Mouse (Mus musculus): ENCODE data around the gene Olfr945. TPM values are rescaled to one million over a fixed set of nuclear protein-coding genes. Genes with fewer than 3 reads are reported as not detected.

Gene Olfr945
- polyA plus RNA-seq (2021; fragmentation: Nextera tagmentation): not detected in 2 replicates
- long read RNA-seq, experiment 1: 0 reads
- long read RNA-seq, experiment 2: 0 reads

GRCm38 (mm10) chr9:39276718-39277117, at the start of gene Olfr945:
Gene Olfr945 (minus strand): TSS chr9:39276818.

GRCm38 (mm10) chr9:39325945-39326344, 49.3 kb upstream of the Olfr945 start, which contains the start of gene Olfr948:
Gene Olfr948 (minus strand): TSS chr9:39326045.

GRCm38 (mm10) chr9:39249894-39250293, 26.7 kb downstream of the Olfr945 start, which contains the start of gene Olfr1537:
Gene Olfr1537 (minus strand): TSS chr9:39249994.

Other genes with a start within 250 kb of the Olfr945 start
- gene Olfr937, start 211.9 kb downstream of the Olfr945 start, polyA plus RNA-seq (2021; fragmentation: Nextera tagmentation): not detected in 2 replicates
- gene Olfr938, start 197.9 kb downstream of the Olfr945 start, polyA plus RNA-seq (2021; fragmentation: Nextera tagmentation): not detected in 2 replicates
- gene Olfr27, start 148.7 kb downstream of the Olfr945 start, polyA plus RNA-seq (2021; fragmentation: Nextera tagmentation): not detected in 2 replicates
- 0.01 TPM in 1 of 2 replicates, not detected in the other for gene Olfr943, start 110.5 kb downstream of the Olfr945 start, polyA plus RNA-seq (2021; fragmentation: Nextera tagmentation)
- gene Olfr944, start 74.9 kb downstream of the Olfr945 start, polyA plus RNA-seq (2021; fragmentation: Nextera tagmentation): not detected in 2 replicates
- not detected in 2 replicates for gene Olfr1537, start 26.8 kb downstream of the Olfr945 start, polyA plus RNA-seq (2021; fragmentation: Nextera tagmentation)
- gene Olfr948, start 49.2 kb upstream of the Olfr945 start, polyA plus RNA-seq (2021; fragmentation: Nextera tagmentation): not detected in 2 replicates
- not detected in 2 replicates for gene Olfr951, start 110.6 kb upstream of the Olfr945 start, polyA plus RNA-seq (2021; fragmentation: Nextera tagmentation)
- gene Olfr952, start 150.3 kb upstream of the Olfr945 start, polyA plus RNA-seq (2021; fragmentation: Nextera tagmentation): not detected in 2 replicates
- gene Olfr954, start 179.9 kb upstream of the Olfr945 start, polyA plus RNA-seq (2021; fragmentation: Nextera tagmentation): not detected in 2 replicates
- gene Olfr955, start 195.1 kb upstream of the Olfr945 start, polyA plus RNA-seq (2021; fragmentation: Nextera tagmentation): not detected in 2 replicates
- gene Olfr44, start 217.2 kb upstream of the Olfr945 start, polyA plus RNA-seq (2021; fragmentation: Nextera tagmentation): not detected in 2 replicates
- gene Olfr957, start 239.0 kb upstream of the Olfr945 start, polyA plus RNA-seq (2021; fragmentation: Nextera tagmentation): not detected in 2 replicates

All from left cerebral cortex, adult 6 months (tissue).